Mouse (Mus musculus): ENCODE data around the gene Pex16.

DNA sequence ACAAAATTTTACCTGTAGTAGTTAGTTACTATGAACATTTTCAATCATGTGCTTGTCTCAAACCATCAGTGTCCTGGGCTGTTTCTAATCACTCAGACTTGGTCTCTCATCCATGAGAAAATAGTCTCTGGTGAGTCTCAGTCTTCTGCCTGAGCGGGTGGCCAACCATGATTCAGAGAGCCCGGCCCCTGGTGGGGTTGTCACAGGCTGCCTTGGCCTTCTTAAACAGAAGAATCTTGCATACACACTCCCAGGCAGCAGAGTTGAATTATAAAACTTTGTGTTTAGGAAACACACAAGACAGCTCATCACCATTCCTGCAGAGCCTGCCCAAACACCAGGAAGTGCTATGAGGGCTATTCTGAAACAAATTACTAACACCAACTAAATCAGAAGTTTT is 42.6 kb upstream of the Pex16 start:
- no peak for TF ChIP-seq CTCF (IDR thresholded peaks at IDR 0.05)
- TF ChIP-seq EP300 (IDR thresholded peaks at IDR 0.05): no peak
